Mouse (Mus musculus) embryonic facial prominence, embryonic 12.5 days (tissue): Measurements from ENCODE around the gene Tbc1d8b. TPM values are rescaled to one million over a fixed set of nuclear protein-coding genes. Genes with fewer than 3 reads are reported as not detected.
"Not testable (repeated sequence)": the region's sequence is repeated elsewhere in the genome, so short reads cannot be mapped to it uniquely, and the experiment has no call there.

ENCODE experiments used
- ATAC-seq: fragments of 200-750 bp; cut with Nextera tagmentation; 2 replicates; pipeline ENCODE4 v1.8.0; 2017; ENCODE audit not compliant: insufficient number of reproducible peaks, insufficient read depth, low FRiP score, low TSS enrichment
- H3K27ac ChIP-seq: fragments of 300-500 bp; sonication (generic); 2 replicates; pipeline ENCODE4 v1.5.1; 2016; ENCODE audit warnings: mild to moderate bottlenecking
- H3K27me3 ChIP-seq: fragments of 300-500 bp; sonication (generic); 2 replicates; pipeline ENCODE4 v1.6.1; 2016; ENCODE audit warnings: mild to moderate bottlenecking, moderate library complexity
- H3K36me3 ChIP-seq: fragments of 300-500 bp; sonication (generic); 2 replicates; pipeline ENCODE4 v1.6.1; 2016; ENCODE audit warnings: mild to moderate bottlenecking
- H3K4me1 ChIP-seq: fragments of 300-500 bp; sonication (generic); 2 replicates; pipeline ENCODE4 v1.6.1; 2016
- H3K4me2 ChIP-seq: fragments of 300-500 bp; sonication (generic); replicated peaks from 2 replicates; pipeline ENCODE4 v1.6.1; 2016; ENCODE audit warnings: mild to moderate bottlenecking, moderate library complexity
- H3K4me3 ChIP-seq: fragments of 300-500 bp; sonication (generic); 2 replicates; pipeline ENCODE4 v1.5.1; 2016; ENCODE audit warnings: mild to moderate bottlenecking
- H3K9ac ChIP-seq: fragments of 300-500 bp; sonication (generic); 2 replicates; pipeline ENCODE4 v1.6.1; 2016; ENCODE audit warnings: mild to moderate bottlenecking, moderate library complexity
- H3K9me3 ChIP-seq: fragments of 300-500 bp; sonication (generic); 2 replicates; pipeline ENCODE4 v1.6.1; 2016; ENCODE audit warnings: mild to moderate bottlenecking, moderate library complexity
- WGBS: fragments of 180-500 bp; shearing (Covaris S2); methylation state at CpG from one replicate; pipeline ENCODE4 v1.1.7; 2016; 5-methylcytosine and 5-hydroxymethylcytosine counted together
- polyA plus RNA-seq: library from polyadenylated mRNA; unstranded; fragments of >200 nt; fragmentation: Nextera tagmentation; extraction: Ambion mirVana; gene quantifications from 2 replicates; pipeline ENCODE4 v1.2.1, GENCODE M21; 2016

Tbc1d8b gene
- polyA plus RNA-seq, 1 experiment from 2014 or later: 1.9 TPM

GRCm38 (mm10) chrX:139730541-139730940, 45.7 kb downstream of the Tbc1d8b start:
- 83% methylated on average over 3 of the region's 3 CpGs for WGBS
- no peak for ATAC-seq
- Histone ChIP-seq H3K9me3 (no peaks in the 10 kb centered on the region), H3K36me3 (no peaks in the 10 kb centered on the region), H3K27ac (no peak overlapping the region), H3K27me3 (no peaks in the 10 kb centered on the region), H3K4me3 (no peak overlapping the region), H3K4me2 (no peak overlapping the region), H3K9ac (no peak overlapping the region), H3K4me1 (no peaks in the 10 kb centered on the region)

GRCm38 (mm10) chrX:139737066-139737465, 52.3 kb downstream of the Tbc1d8b start:
- H3K9ac ChIP-seq: no peak overlapping the region
- H3K4me1 ChIP-seq: no peaks in the 10 kb centered on the region
- no peaks in the 10 kb centered on the region for H3K36me3 ChIP-seq
- WGBS: 88% methylated on average over 5 of the region's 5 CpGs
- no peak overlapping the region for H3K27ac ChIP-seq
- H3K4me2 ChIP-seq: no peak overlapping the region
- no peaks in the 10 kb centered on the region for H3K27me3 ChIP-seq
- no peak for ATAC-seq
- H3K9me3 ChIP-seq: no peaks in the 10 kb centered on the region
- H3K4me3 ChIP-seq: no peak overlapping the region

- H3K4me2 ChIP-seq: no peak overlapping the region
- no peaks in the 10 kb centered on the region for H3K36me3 ChIP-seq
- WGBS: 4% methylated on average over 1 of the region's 1 CpGs
Observed at GRCm38 (mm10) chrX:139751855-139752254, 67.1 kb downstream of the Tbc1d8b start.

GRCm38 (mm10) chrX:139758634-139759033, 73.8 kb downstream of the Tbc1d8b start:
- H3K4me2 ChIP-seq, H3K9me3 ChIP-seq, H3K4me3 ChIP-seq, H3K36me3 ChIP-seq, H3K27ac ChIP-seq, H3K27me3 ChIP-seq, H3K9ac ChIP-seq, ATAC-seq, H3K4me1 ChIP-seq: not testable (repeated sequence)
- 84% methylated on average over 3 of the region's 3 CpGs for WGBS

More at GRCm38 (mm10) chrX:139751855-139752254, 67.1 kb downstream of the Tbc1d8b start:
- Histone ChIP-seq H3K9me3 (no peaks in the 10 kb centered on the region), H3K4me3 (no peak overlapping the region), H3K9ac (no peak overlapping the region), H3K4me1 (no peaks in the 10 kb centered on the region), H3K27ac (no peak overlapping the region), H3K27me3 (no peaks in the 10 kb centered on the region)
- ATAC-seq: no peak

GRCm38 (mm10) chrX:139762546-139762945, 77.8 kb downstream of the Tbc1d8b start:
- H3K27ac ChIP-seq: no peak overlapping the region
- H3K4me1 ChIP-seq: no peaks in the 10 kb centered on the region
- no peaks in the 10 kb centered on the region for H3K9me3 ChIP-seq
- H3K4me3 ChIP-seq: no peak overlapping the region
- no peaks in the 10 kb centered on the region for H3K27me3 ChIP-seq
- 75% methylated on average over 2 of the region's 2 CpGs for WGBS
- H3K36me3 ChIP-seq: no peaks in the 10 kb centered on the region
- no peak for ATAC-seq
- no peak overlapping the region for H3K9ac ChIP-seq
- no peak overlapping the region for H3K4me2 ChIP-seq

- Histone ChIP-seq H3K4me1 (no peaks in the 10 kb centered on the region), H3K4me2 (no peak overlapping the region), H3K9me3 (no peaks in the 10 kb centered on the region), H3K27ac (no peak overlapping the region), H3K27me3 (peaks cover 14% of the 10 kb centered on the region; the same call in 1 of the 2 replicates), H3K36me3 (no peaks in the 10 kb centered on the region), H3K4me3 (no peak overlapping the region), H3K9ac (no peak overlapping the region)
- WGBS: 70% methylated on average over 13 of the region's 13 CpGs
- no peak for ATAC-seq
Observed at GRCm38 (mm10) chrX:139769975-139770637, 85.3 kb downstream of the Tbc1d8b start.

GRCm38 (mm10) chrX:139774309-139775083, 89.7 kb downstream of the Tbc1d8b start:
- Histone ChIP-seq H3K27me3 (peaks cover 8% of the 10 kb centered on the region; the same call in 1 of the 2 replicates), H3K4me2 (no peak overlapping the region), H3K9ac (no peak overlapping the region), H3K36me3 (no peaks in the 10 kb centered on the region), H3K27ac (no peak overlapping the region), H3K4me3 (no peak overlapping the region), H3K4me1 (no peaks in the 10 kb centered on the region), H3K9me3 (no peaks in the 10 kb centered on the region)
- WGBS: 41% methylated on average over 18 of the region's 18 CpGs
- ATAC-seq: no peak

GRCm38 (mm10) chrX:139775084-139775612, 90.4 kb downstream of the Tbc1d8b start:
- no peak for ATAC-seq
- no peak overlapping the region for H3K27ac ChIP-seq
- H3K9ac ChIP-seq: no peak overlapping the region
- H3K4me1 ChIP-seq: no peaks in the 10 kb centered on the region
- peaks cover 8% of the 10 kb centered on the region; the same call in 1 of the 2 replicates for H3K27me3 ChIP-seq
- H3K4me3 ChIP-seq: no peak overlapping the region
- no peaks in the 10 kb centered on the region for H3K9me3 ChIP-seq
- H3K4me2 ChIP-seq: no peak overlapping the region
- no peaks in the 10 kb centered on the region for H3K36me3 ChIP-seq
- 76% methylated on average over 7 of the region's 7 CpGs for WGBS

GRCm38 (mm10) chrX:139777357-139777756, 92.6 kb downstream of the Tbc1d8b start:
- Histone ChIP-seq H3K27ac (no peak overlapping the region), H3K9ac (no peak overlapping the region), H3K4me3 (no peak overlapping the region), H3K36me3 (no peaks in the 10 kb centered on the region), H3K9me3 (no peaks in the 10 kb centered on the region), H3K4me1 (no peaks in the 10 kb centered on the region), H3K27me3 (peaks cover 6% of the 10 kb centered on the region; the same call in 1 of the 2 replicates), H3K4me2 (no peak overlapping the region)
- no peak for ATAC-seq
- WGBS: 34% methylated on average over 4 of the region's 4 CpGs

GRCm38 (mm10) chrX:139778886-139779285, 94.1 kb downstream of the Tbc1d8b start:
- no peak overlapping the region for H3K9ac ChIP-seq
- peaks cover 6% of the 10 kb centered on the region; the same call in 1 of the 2 replicates for H3K27me3 ChIP-seq
- no peak for ATAC-seq
- H3K36me3 ChIP-seq: no peaks in the 10 kb centered on the region
- no peaks in the 10 kb centered on the region for H3K4me1 ChIP-seq
- no peaks in the 10 kb centered on the region for H3K9me3 ChIP-seq
- WGBS: 82% methylated on average over 1 of the region's 1 CpGs
- no peak overlapping the region for H3K4me3 ChIP-seq
- H3K4me2 ChIP-seq: no peak overlapping the region
- H3K27ac ChIP-seq: no peak overlapping the region

- H3K36me3 ChIP-seq: no peaks in the 10 kb centered on the region
- no peaks in the 10 kb centered on the region for H3K9me3 ChIP-seq
- no peak for ATAC-seq
- no peak overlapping the region for H3K4me2 ChIP-seq
- peaks cover 6% of the 10 kb centered on the region; the same call in 1 of the 2 replicates for H3K27me3 ChIP-seq
- H3K27ac ChIP-seq: no peak overlapping the region
- no peaks in the 10 kb centered on the region for H3K4me1 ChIP-seq
- H3K4me3 ChIP-seq: no peak overlapping the region
- H3K9ac ChIP-seq: no peak overlapping the region
- WGBS: 81% methylated on average over 5 of the region's 5 CpGs
Observed at GRCm38 (mm10) chrX:139779401-139779800, 94.6 kb downstream of the Tbc1d8b start.

GRCm38 (mm10) chrX:139780988-139781387, 96.2 kb downstream of the Tbc1d8b start:
- 53% methylated on average over 3 of the region's 3 CpGs for WGBS
- H3K9ac ChIP-seq: no peak overlapping the region
- H3K27me3 ChIP-seq: peaks cover 3% of the 10 kb centered on the region; the same call in 1 of the 2 replicates
- ATAC-seq: no peak
- H3K9me3 ChIP-seq: no peaks in the 10 kb centered on the region
- H3K4me1 ChIP-seq: no peaks in the 10 kb centered on the region
- H3K36me3 ChIP-seq: no peaks in the 10 kb centered on the region
- no peak overlapping the region for H3K4me2 ChIP-seq
- H3K4me3 ChIP-seq: no peak overlapping the region
- no peak overlapping the region for H3K27ac ChIP-seq
